Mouse (Mus musculus) granulocyte monocyte progenitor cell, adult 5-6 weeks (primary cell): ENCODE data around the gene Ing3. TPM values are rescaled to one million over a fixed set of nuclear protein-coding genes. Genes with fewer than 3 reads are reported as not detected.

Source experiments
- ATAC-seq: replicated peaks from 2 replicates; pipeline ENCODE4 v1.8.0; 2016; ENCODE audit warnings: mild to moderate bottlenecking, moderate TSS enrichment, inconsistent platforms; ENCODE audit not compliant: poor library complexity, severe bottlenecking
- total RNA-seq, 2 experiments: library from RNA; stranded (forward) in 1 of 2; stranded (reverse) in 1 of 2; fragments of 200-712, 200-1000 nt in 1 of 2; fragments of >200 nt in 1 of 2; fragmentation: Nextera tagmentation in 1 of 2; gene quantifications; 2 replicates each; pipeline ENCODE4 v1.2.3; 2014 to 2017

The Ing3 gene
- total RNA-seq, 2 experiments from 2014 or later = 29.8 to 42.3 TPM

GRCm38 (mm10) chr6:21990181-21991135 lies 41.1 kb downstream of the Ing3 start:
- ATAC-seq = no peak

DNA sequence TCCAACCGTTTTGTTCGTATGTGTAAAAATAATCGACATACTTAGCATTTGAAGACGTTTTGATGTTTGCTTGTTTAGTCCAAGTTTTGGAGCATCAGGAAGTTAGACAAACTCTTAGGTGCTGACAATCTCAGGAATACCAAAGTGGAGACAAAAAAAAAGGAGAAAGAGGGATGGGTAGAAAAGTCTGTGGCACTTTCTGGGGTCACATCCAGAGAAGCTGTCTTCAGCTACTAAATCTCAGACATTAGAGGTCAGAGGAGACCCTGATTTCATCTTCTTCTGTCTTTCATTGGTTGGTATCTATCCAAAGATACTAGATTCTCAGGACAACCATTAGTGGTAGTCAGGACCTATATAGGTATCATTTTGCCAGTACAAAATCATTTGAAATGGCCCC lies 41.8 kb downstream of the Ing3 start:
- ATAC-seq = no peak

- ATAC-seq = no peak
These were observed 43.7 kb downstream of the Ing3 start for GRCm38 (mm10) chr6:21993070-21993469.

DNA sequence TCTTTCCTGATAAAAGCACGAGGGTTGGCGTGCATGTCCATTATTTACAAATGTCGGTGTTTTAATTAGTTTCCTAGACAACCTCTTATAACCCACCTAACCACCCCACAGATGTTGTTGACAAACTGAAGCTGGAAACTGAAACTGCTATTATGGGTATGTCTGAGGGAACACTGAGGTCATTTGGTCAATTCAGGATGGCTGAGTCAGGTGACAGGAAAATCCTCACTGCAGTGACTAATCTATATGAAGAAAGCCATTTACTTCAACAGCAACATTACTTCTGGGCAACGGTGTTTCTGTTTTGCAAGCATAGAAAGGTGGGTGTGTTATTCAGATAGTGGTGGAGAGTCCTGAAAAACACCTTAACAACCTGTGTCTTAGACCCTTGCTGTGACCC lies 48.8 kb downstream of the Ing3 start:
- ATAC-seq = peak; percentile 73

DNA sequence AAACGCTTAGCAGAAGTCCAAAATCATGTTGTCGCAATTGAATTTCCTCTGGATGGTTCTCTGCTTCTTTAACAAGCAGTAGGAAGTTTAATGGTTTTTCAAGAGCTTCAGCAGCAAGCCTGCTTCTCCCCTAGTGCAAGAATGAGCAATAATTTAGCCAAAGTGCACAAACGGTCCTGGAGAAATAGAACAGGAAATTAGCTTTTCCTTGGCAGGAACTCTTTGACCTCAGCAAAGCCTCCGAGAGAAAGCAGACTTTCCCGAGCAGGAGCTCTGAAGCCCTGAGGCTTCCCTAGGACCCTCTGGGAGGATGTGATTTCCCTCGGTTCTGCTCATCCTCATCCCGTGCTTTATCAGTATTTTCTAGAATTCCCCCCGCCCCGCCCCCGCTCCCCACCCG lies 49.7 kb downstream of the Ing3 start:
- no peak for ATAC-seq

- ATAC-seq = no peak
These were observed 50.7 kb downstream of the Ing3 start for GRCm38 (mm10) chr6:22000086-22000485.

- ATAC-seq = no peak
These were observed 51.5 kb downstream of the Ing3 start for GRCm38 (mm10) chr6:22000881-22001280.

- ATAC-seq = no peak
These were observed 52.0 kb downstream of the Ing3 start for GRCm38 (mm10) chr6:22001284-22001916.

DNA sequence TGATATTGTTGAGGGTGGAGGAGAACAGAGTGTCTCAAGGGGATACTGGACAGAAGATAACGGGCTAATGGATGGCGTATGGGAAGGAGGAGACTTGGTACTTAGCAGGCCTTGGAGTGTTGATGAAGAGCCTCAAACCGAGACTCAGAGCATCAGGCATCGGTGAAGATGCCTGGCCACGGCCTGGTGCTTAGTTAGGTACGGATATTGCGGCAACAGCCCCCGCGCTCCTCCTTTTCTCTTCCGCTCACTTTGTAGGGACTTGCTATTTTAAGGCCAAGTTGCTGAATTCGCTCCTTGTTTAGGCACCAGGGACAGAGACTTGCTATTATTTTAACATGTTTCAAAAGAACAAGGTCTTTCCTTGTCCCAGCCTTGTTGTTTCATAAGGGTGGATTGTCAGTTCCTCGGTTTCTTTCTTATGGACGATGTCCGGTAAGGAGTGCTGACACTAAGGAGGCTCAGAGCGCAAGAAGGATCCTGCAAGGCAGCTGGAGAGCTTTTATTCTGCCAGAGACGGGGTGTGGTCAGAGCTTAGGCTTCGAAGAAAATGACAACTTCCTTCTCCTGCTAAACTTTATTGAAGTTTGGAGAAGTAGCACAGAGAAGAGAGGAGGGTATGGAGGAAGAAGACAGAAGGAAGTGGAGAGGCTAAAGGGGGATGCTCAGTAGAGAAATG lies 53.3 kb downstream of the Ing3 start:
- peak; percentile 84 for ATAC-seq

DNA sequence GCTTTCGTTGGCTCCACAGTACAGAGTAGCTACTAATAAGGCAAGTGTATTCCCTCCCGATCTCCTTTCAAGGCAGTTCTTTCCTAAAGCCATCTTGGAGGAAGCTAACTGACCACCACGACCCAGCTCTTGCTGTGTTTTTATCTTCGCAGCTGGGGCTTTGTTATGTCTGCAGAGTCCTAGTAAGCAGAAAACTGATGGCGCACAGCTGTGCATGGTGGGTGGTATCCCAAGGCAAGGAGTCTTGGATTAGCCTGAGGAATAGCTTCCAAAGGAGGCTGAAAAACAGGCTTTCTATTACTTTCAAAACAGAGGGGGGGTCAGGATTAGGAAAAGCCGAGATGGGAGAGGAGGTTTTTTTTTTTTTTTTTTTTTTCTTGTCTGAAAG lies 53.8 kb downstream of the Ing3 start:
- no peak for ATAC-seq

- ATAC-seq = no peak
These were observed 54.7 kb downstream of the Ing3 start for GRCm38 (mm10) chr6:22003959-22004543.

DNA sequence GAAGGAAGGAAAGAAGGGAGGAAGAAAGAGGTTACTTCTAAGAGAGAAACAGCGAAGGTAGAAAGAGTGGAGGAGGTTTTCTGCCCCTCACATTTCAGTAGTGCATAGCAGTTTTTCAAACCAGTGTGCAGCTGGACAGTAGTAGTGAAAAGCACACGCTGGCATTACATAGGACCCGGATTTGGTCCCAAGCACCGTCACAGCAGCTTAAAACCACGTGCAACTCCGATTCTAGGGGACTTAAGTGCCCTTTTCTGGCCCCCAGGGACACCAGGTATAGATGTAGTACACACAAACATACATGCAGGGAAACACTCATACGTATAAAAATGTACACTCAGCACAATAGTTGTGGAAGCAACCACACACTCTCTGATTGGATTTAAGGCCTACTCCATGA lies 59.0 kb downstream of the Ing3 start:
- ATAC-seq = no peak

- peak; percentile 44 for ATAC-seq
These were observed 60.9 kb downstream of the Ing3 start for GRCm38 (mm10) chr6:22010258-22010657.

- no peak for ATAC-seq
These were observed 61.5 kb downstream of the Ing3 start for GRCm38 (mm10) chr6:22010761-22011281.

DNA sequence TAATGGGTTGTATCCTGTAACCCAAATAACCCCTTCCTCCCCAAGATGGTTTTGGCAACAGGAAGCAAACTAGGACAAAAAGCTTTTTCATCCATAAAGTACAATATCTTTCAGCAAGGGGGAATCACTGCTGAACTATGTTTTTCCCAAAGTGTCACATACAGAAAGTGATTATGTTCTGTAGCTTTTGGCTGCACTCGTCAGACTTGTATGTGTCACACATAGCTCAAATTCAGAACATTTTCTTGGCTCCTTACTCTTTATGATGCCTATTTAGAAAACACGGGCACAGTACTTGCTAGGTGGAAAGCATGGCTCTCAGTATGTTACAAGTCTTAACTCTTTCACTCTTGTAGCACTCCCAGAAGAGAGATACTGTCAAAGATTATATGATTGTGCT lies 62.2 kb downstream of the Ing3 start:
- ATAC-seq = no peak

DNA sequence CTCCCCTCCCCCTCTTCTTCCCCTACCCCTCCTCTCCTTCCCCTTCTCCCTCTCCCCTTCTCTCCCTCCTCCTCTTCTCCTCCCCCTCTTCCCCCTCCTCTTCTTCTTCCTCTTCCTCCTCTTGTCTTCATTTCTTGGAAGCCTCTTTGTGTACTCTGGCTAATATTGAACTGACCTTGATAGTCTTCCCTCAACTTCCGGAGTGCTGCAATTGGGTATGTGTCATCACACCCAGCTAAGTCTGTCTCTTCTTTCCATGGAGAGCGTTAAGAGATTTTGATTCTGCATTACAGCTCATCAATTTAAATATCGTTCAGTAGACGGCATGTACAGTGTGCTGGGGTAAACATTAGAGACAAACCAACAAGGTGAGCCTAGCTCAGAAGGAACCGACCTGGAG lies 62.7 kb downstream of the Ing3 start:
- peak; percentile 66 for ATAC-seq

GRCm38 (mm10) chr6:22012501-22012900 lies 63.1 kb downstream of the Ing3 start:
- no peak for ATAC-seq

GRCm38 (mm10) chr6:22013394-22013793 lies 64.0 kb downstream of the Ing3 start:
- ATAC-seq = no peak

GRCm38 (mm10) chr6:22014291-22014911 lies 65.0 kb downstream of the Ing3 start:
- no peak for ATAC-seq

DNA sequence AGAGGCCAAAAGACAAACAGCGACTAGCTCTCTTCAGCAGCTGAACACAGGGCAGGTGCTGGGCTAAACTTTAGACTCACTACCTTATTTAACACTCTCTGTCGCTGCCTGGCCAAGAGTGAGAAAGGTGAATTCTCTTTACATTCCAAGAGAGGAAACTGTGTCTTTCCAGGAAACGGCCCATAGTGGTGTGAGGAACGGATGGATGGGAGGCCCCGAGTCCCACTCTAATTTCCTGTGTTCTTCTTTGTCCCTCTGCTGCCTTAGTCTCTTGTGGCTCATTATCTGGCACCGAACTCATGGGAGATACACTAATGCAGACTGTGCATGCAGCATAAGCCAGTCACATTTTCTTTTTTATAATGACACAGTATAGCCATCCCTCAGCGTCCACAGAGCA lies 68.3 kb downstream of the Ing3 start:
- no peak for ATAC-seq
